9 mouse cellular contexts compared by ENCODE assay signal in genomic region chr5:125021298-125021697, GRCm38 (mm10). TPM values are rescaled to one million over a fixed set of nuclear protein-coding genes. Genes with fewer than 3 reads are reported as not detected.
DNase-seq lines count a peak whose midpoint lies in the region; TF ChIP-seq lines count a peak whose summit lies in the region.
"Had no signal": no experiment of that assay in that cellular context is flagged by ENCODE, and none has a peak within 500 bp of the region (broad histone marks: within the 10 kb centered on the region; RNA-seq: fewer than 3 reads in every experiment).

No protein-coding gene starts in this region.

- H3K9me3 ChIP-seq in hindbrain, embryonic 10.5 days: no peaks in the 10 kb centered on the region
- H3K9me3 ChIP-seq: embryonic facial prominence, embryonic 13.5 days had no signal

- H3K27ac ChIP-seq in hindbrain, embryonic 10.5 days: no peak overlapping the region
- H3K27ac ChIP-seq: embryonic facial prominence, embryonic 13.5 days had no signal

- no peak overlapping the region for H3ac ChIP-seq in C2C12 (ENCODE audit: control insufficient read depth, insufficient read length, low read depth)

- H3K79me3 ChIP-seq in C2C12 (ENCODE audit: low read depth): no peaks in the 10 kb centered on the region

- H3K36me3 ChIP-seq in C2C12 (ENCODE audit: control insufficient read depth, insufficient read depth): peaks cover 81% of the 10 kb centered on the region
- peaks cover 99% of the 10 kb centered on the region for H3K36me3 ChIP-seq in hindbrain, embryonic 10.5 days

- TF ChIP-seq CTCF in C2C12 (IDR thresholded peaks at IDR 0.05; ENCODE audit: control insufficient read depth, insufficient read depth, insufficient read length): no peak

- H3K4me3 ChIP-seq in C2C12 (ENCODE audit: insufficient read depth, poor library complexity, severe bottlenecking): no peak overlapping the region
- H3K4me3 ChIP-seq in hindbrain, embryonic 10.5 days: no peak overlapping the region
- H3K4me3 ChIP-seq: embryonic facial prominence, embryonic 13.5 days had no signal

- intact Hi-C loops in heart, postnatal 10 days (cut with DNase I): no loop called here

- peak; percentile 51 for DNase-seq in kidney, adult 18-20 months
- no peak for DNase-seq in kidney, postnatal 10 days
- DNase-seq in brain, adult 2 months (ENCODE audit: low read depth, low spot score): peak; percentile 95
- DNase-seq in heart, postnatal 10 days: peak; percentile 69 to 75
- DNase-seq in spleen, postnatal 14 days (ENCODE audit: low spot score in 2 of 2): no peak
- DNase-seq in hindbrain, embryonic 10.5 days (ENCODE audit: low spot score): no peak
- DNase-seq in liver: no peak

- H3K27me3 ChIP-seq in C2C12 (ENCODE audit: control insufficient read depth, insufficient read depth, insufficient read length): no peaks in the 10 kb centered on the region
- H3K27me3 ChIP-seq in hindbrain, embryonic 10.5 days (ENCODE audit: insufficient read depth, poor library complexity, severe bottlenecking): no peaks in the 10 kb centered on the region
- H3K27me3 ChIP-seq: embryonic facial prominence, embryonic 13.5 days had no signal

- 88% methylated on average over 11 of the region's 11 CpGs for WGBS in hindbrain, embryonic 10.5 days

- peaks cover 16% of the 10 kb centered on the region for H3K4me1 ChIP-seq in hindbrain, embryonic 10.5 days (replicated peaks)

- H3K79me2 ChIP-seq in C2C12 (ENCODE audit: control insufficient read depth, insufficient read depth): no peaks in the 10 kb centered on the region

TF ChIP-seq in C2C12, 6 proteins besides CTCF, POLR2A, EP300 and RAD21:
- TF ChIP-seq FOSL1 (IDR thresholded peaks at IDR 0.05; ENCODE audit: insufficient read depth, low read length, poor library complexity, severe bottlenecking): no peak
- TF ChIP-seq CEBPB (IDR thresholded peaks at IDR 0.05; ENCODE audit: low read depth): no peak
- TF ChIP-seq MAX (IDR thresholded peaks at IDR 0.05): peak; percentile 56
- no peak for TF ChIP-seq MYOD1 (IDR thresholded peaks at IDR 0.05; ENCODE audit: control insufficient read depth, insufficient read length, low read depth)
- TF ChIP-seq MYOG (IDR thresholded peaks at IDR 0.05; ENCODE audit: control insufficient read depth, extremely low read depth, insufficient read length): no peak
- TF ChIP-seq USF1 (IDR thresholded peaks at IDR 0.05; ENCODE audit: low read depth): peak; percentile 32

RNA-seq across cellular contexts. Expression of gene Rflna, which starts 18.3 kb away (rescaled TPM):
- 0.19 TPM for polyA plus RNA-seq in C2C12 (2012; fragmentation: generic; extraction: Trizol)
- total RNA-seq in heart, postnatal 10 days (2021): 1 to 10 TPM; 1.6 to 2.0 TPM
- polyA plus RNA-seq in hindbrain, embryonic 10.5 days (2016; fragmentation: Nextera tagmentation; extraction: Ambion mirVana): 4.3 and 7.7 TPM in 2 replicates

Comparison
In these comparisons a context has a peak if more than half of its experiments do, and no peak if none do; other contexts are left out.
1. DNase-seq: peak in kidney, adult 18-20 months (single experiment), brain, adult 2 months (single experiment) and heart, postnatal 10 days (2 of 2); none in kidney, postnatal 10 days (single experiment), spleen, postnatal 14 days (0 of 2), hindbrain, embryonic 10.5 days (single experiment) and liver (single experiment).